ENCODE assay signal across 13 mouse cellular contexts in genomic region chr4:135623121-135623707, GRCm38 (mm10). TPM values are rescaled to one million over a fixed set of nuclear protein-coding genes. Genes with fewer than 3 reads are reported as not detected.
DNase-seq lines count a peak whose midpoint lies in the region; ATAC-seq and TF ChIP-seq lines count a peak whose summit lies in the region.
"Had no signal": no experiment of that assay in that cellular context is flagged by ENCODE, and none has a peak within 500 bp of the region (broad histone marks: within the 10 kb centered on the region; RNA-seq: fewer than 3 reads in every experiment).

No protein-coding gene starts in this region.

- H3K9me3 ChIP-seq in lung, postnatal 0 days (ENCODE audit: low read length) = no peaks in the 10 kb centered on the region
- 0 out of 2 replicates have a peak, but pooled peaks cover 3% of the 10 kb centered on the region for H3K9me3 ChIP-seq in liver, embryonic 13.5 days (replicated peaks)
- no peaks in the 10 kb centered on the region for H3K9me3 ChIP-seq in stomach, postnatal 0 days (ENCODE audit: control insufficient read depth, low read length)
- H3K9me3 ChIP-seq in hindbrain, postnatal 0 days (ENCODE audit: low read length) = no peaks in the 10 kb centered on the region
- H3K9me3 ChIP-seq: G1E had no signal

- no peak for TF ChIP-seq CTCF in lung, postnatal 0 days (IDR thresholded peaks at IDR 0.05)
- no peak for TF ChIP-seq CTCF in stomach, postnatal 0 days (IDR thresholded peaks at IDR 0.05; ENCODE audit: low read depth)
- no peak for TF ChIP-seq CTCF in hindbrain, postnatal 0 days (IDR thresholded peaks at IDR 0.05; ENCODE audit: low read depth)
- no peak for TF ChIP-seq CTCF in layer of hippocampus, adult 2 months (conservative IDR thresholded peaks at IDR 0.05)

- no peaks in the 10 kb centered on the region for H3K4me1 ChIP-seq in lung, postnatal 0 days (ENCODE audit: insufficient read depth, low read depth, low read length)
- peaks cover 42% of the 10 kb centered on the region for H3K4me1 ChIP-seq in liver, embryonic 13.5 days (replicated peaks)
- no peaks in the 10 kb centered on the region for H3K4me1 ChIP-seq in stomach, postnatal 0 days (replicated peaks; ENCODE audit: control insufficient read depth, insufficient read depth)
- no peaks in the 10 kb centered on the region for H3K4me1 ChIP-seq in hindbrain, postnatal 0 days (ENCODE audit: insufficient read depth, low read length)

- no peak for TF ChIP-seq EP300 in lung, postnatal 0 days (IDR thresholded peaks at IDR 0.05)
- TF ChIP-seq EP300 in stomach, postnatal 0 days (optimal IDR thresholded peaks at IDR 0.05) = no peak

- H3K4me3 ChIP-seq in lung, postnatal 0 days (ENCODE audit: low read depth, low read length) = no peak overlapping the region
- H3K4me3 ChIP-seq in liver, embryonic 13.5 days (replicated peaks) = peak overlapping the region; percentile 26
- H3K4me3 ChIP-seq in stomach, postnatal 0 days (ENCODE audit: low read depth, low read length) = no peak overlapping the region
- no peak overlapping the region for H3K4me3 ChIP-seq in hindbrain, postnatal 0 days (ENCODE audit: low read length)
- no peak overlapping the region for H3K4me3 ChIP-seq in layer of hippocampus, adult 2 months

- no peaks in the 10 kb centered on the region for H3K36me3 ChIP-seq in lung, postnatal 0 days (ENCODE audit: insufficient read depth, low read length)
- H3K36me3 ChIP-seq in liver, embryonic 13.5 days = no peaks in the 10 kb centered on the region
- no peaks in the 10 kb centered on the region for H3K36me3 ChIP-seq in stomach, postnatal 0 days (ENCODE audit: control insufficient read depth, insufficient read depth, low read length)
- no peaks in the 10 kb centered on the region for H3K36me3 ChIP-seq in hindbrain, postnatal 0 days (ENCODE audit: insufficient read depth, low read length)
- H3K36me3 ChIP-seq: G1E had no signal

- H3K27me3 ChIP-seq in lung, postnatal 0 days (replicated peaks; ENCODE audit: insufficient read depth, low read length) = no peaks in the 10 kb centered on the region
- H3K27me3 ChIP-seq in liver, embryonic 13.5 days = peaks cover 12% of the 10 kb centered on the region
- no peaks in the 10 kb centered on the region for H3K27me3 ChIP-seq in stomach, postnatal 0 days (ENCODE audit: control insufficient read depth, insufficient read depth, low read length)
- H3K27me3 ChIP-seq in hindbrain, postnatal 0 days (ENCODE audit: insufficient read depth, low read length) = no peaks in the 10 kb centered on the region

- ATAC-seq in lung, postnatal 0 days = no peak
- ATAC-seq in liver, embryonic 13.5 days (ENCODE audit: low read depth) = peak; percentile 98
- 0 out of 2 replicates have a peak, but pooled peaks have one; percentile 24 for ATAC-seq in stomach, postnatal 0 days (ENCODE audit: low FRiP score, low TSS enrichment)
- no peak for ATAC-seq in hindbrain, postnatal 0 days

- DNase-seq in lung, postnatal 0 days (ENCODE audit: low spot score) = peak; percentile 13
- no peak for DNase-seq in lung, postnatal 25 days (ENCODE audit: low spot score)
- DNase-seq in c-Kit-positive CD71-negative TER-119-negative erythroid progenitor cells, embryonic 14.5 days (ENCODE audit: low read depth) = peak; percentile 37
- peak; percentile 83 for DNase-seq in liver, embryonic 13.5 days
- no peak for DNase-seq in stomach, postnatal 0 days (ENCODE audit: low spot score)
- no peak for DNase-seq in hindbrain, postnatal 0 days (ENCODE audit: low spot score)
- no peak for DNase-seq in layer of hippocampus, adult 2 months (ENCODE audit: low spot score in 2 of 2)
- no peak for DNase-seq in cerebellum, postnatal 4 days (ENCODE audit: low spot score in 2 of 2)
- DNase-seq: embryo, embryonic 11 days; heart, postnatal 14 days; kidney, adult 9 months had no signal

- H3K9ac ChIP-seq in lung, postnatal 0 days (replicated peaks; ENCODE audit: low read depth) = no peak overlapping the region
- peak overlapping the region; percentile 65 for H3K9ac ChIP-seq in liver, embryonic 13.5 days
- H3K9ac ChIP-seq in stomach, postnatal 0 days (ENCODE audit: low read length) = no peak overlapping the region
- H3K9ac ChIP-seq in hindbrain, postnatal 0 days (replicated peaks; ENCODE audit: low read length) = no peak overlapping the region

- WGBS in lung, postnatal 0 days = 75% methylated on average over 9 of the region's 9 CpGs
- 32% methylated on average over 9 of the region's 9 CpGs for WGBS in liver, embryonic 13.5 days (ENCODE audit: insufficient replicate concordance)
- 58% methylated on average over 9 of the region's 9 CpGs for WGBS in stomach, postnatal 0 days
- 75% methylated on average over 9 of the region's 9 CpGs for WGBS in hindbrain, postnatal 0 days

- no peak overlapping the region for H3K27ac ChIP-seq in lung, postnatal 0 days (ENCODE audit: low read length)
- H3K27ac ChIP-seq in liver, embryonic 13.5 days = peak overlapping the region; percentile 98
- H3K27ac ChIP-seq in stomach, postnatal 0 days (replicated peaks) = peak overlapping the region; percentile 35; the same call in 1 of the 2 replicates
- H3K27ac ChIP-seq in hindbrain, postnatal 0 days = no peak overlapping the region
- no peak overlapping the region for H3K27ac ChIP-seq in layer of hippocampus, adult 2 months
- H3K27ac ChIP-seq: macrophage had no signal

- no peak overlapping the region for H3K4me2 ChIP-seq in lung, postnatal 0 days (replicated peaks; ENCODE audit: low read depth, low read length)
- H3K4me2 ChIP-seq in liver, embryonic 13.5 days = peak overlapping the region; percentile 63
- H3K4me2 ChIP-seq in stomach, postnatal 0 days (replicated peaks; ENCODE audit: low read depth) = no peak overlapping the region; the same call in 1 of the 2 replicates
- H3K4me2 ChIP-seq in hindbrain, postnatal 0 days (ENCODE audit: low read depth, low read length) = no peak overlapping the region

RNA-seq across cellular contexts. Expression of gene Grhl3, which starts 49.8 kb away (rescaled TPM):
- polyA plus RNA-seq in lung, postnatal 0 days (2015; fragmentation: Nextera tagmentation; extraction: Ambion mirVana) = 1.2 and 1.5 TPM in 2 replicates
- 0.30 and 0.45 TPM in 2 replicates for polyA plus RNA-seq in liver, embryonic 13.5 days (2015; fragmentation: Nextera tagmentation; extraction: Ambion mirVana)
- polyA plus RNA-seq in stomach, postnatal 0 days (2015; fragmentation: Nextera tagmentation; extraction: Ambion mirVana) = 52.5 and 53.3 TPM in 2 replicates
- total RNA-seq in hindbrain, postnatal 0 days (2014; rRNA removed) = 1.7 and 2.5 TPM in 2 replicates
- polyA plus RNA-seq in hindbrain, postnatal 0 days (2015; fragmentation: Nextera tagmentation; extraction: Ambion mirVana) = 1.7 and 1.8 TPM in 2 replicates
- total RNA-seq in layer of hippocampus, adult 2 months (2021) = under 1 TPM; 0.56 to 0.97 TPM
- total RNA-seq: G1E; heart, postnatal 14 days had no signal
- polyA plus RNA-seq: G1E, macrophage had no signal

Comparison
In these comparisons a context has a peak if more than half of its experiments do, and no peak if none do; other contexts are left out.
1. DNase-seq: peak in lung, postnatal 0 days (single experiment), c-Kit-positive CD71-negative TER-119-negative erythroid progenitor cells, embryonic 14.5 days (single experiment) and liver, embryonic 13.5 days (single experiment); none in lung, postnatal 25 days (single experiment), stomach, postnatal 0 days (single experiment), hindbrain, postnatal 0 days (single experiment), layer of hippocampus, adult 2 months (0 of 2) and cerebellum, postnatal 4 days (0 of 2).
2. ATAC-seq: peak in liver, embryonic 13.5 days (single experiment) and stomach, postnatal 0 days (single experiment); none in lung, postnatal 0 days (single experiment) and hindbrain, postnatal 0 days (single experiment).
3. H3K27ac ChIP-seq: peak in liver, embryonic 13.5 days (single experiment) and stomach, postnatal 0 days (single experiment); none in lung, postnatal 0 days (single experiment), hindbrain, postnatal 0 days (single experiment) and layer of hippocampus, adult 2 months (single experiment).
4. RNA of gene Grhl3, which starts 49.8 kb away (polyA plus RNA-seq): 52.5 to 53.3 TPM in stomach, postnatal 0 days; 1.7 to 1.8 TPM in hindbrain, postnatal 0 days, 1.2 to 1.5 TPM in lung, postnatal 0 days and 0.30 to 0.45 TPM in liver, embryonic 13.5 days; every median in the first group is over 10 times any median in the second.